ENCODE assay signal across 8 mouse cellular contexts in genomic region chr15:7226225-7226624, GRCm38 (mm10).
A peak's percentile ranks its signal among the peaks of the same experiment; 100 is the strongest.
DNase-seq lines count a peak whose midpoint lies in the region; ATAC-seq and TF ChIP-seq lines count a peak whose summit lies in the region.

No protein-coding gene starts in this region.

- H3K36me3 ChIP-seq in intestine, postnatal 0 days (ENCODE audit: control insufficient read depth, insufficient read depth): no peaks in the 10 kb centered on the region
- no peaks in the 10 kb centered on the region for H3K36me3 ChIP-seq in midbrain, embryonic 13.5 days
- H3K36me3 ChIP-seq in small intestine, adult 2 months (ENCODE audit: control insufficient read depth, insufficient read depth, low read length): no peaks in the 10 kb centered on the region

- ATAC-seq in intestine, postnatal 0 days: peak; percentile 83
- ATAC-seq in midbrain, embryonic 13.5 days: peak; percentile 94
- no peak for ATAC-seq in erythroid progenitor cell, adult 5-6 weeks (replicated peaks; ENCODE audit: low FRiP score, poor library complexity, severe bottlenecking)

- 0 out of 2 replicates have a peak, but pooled peaks cover 4% of the 10 kb centered on the region for H3K27me3 ChIP-seq in intestine, postnatal 0 days (replicated peaks; ENCODE audit: control insufficient read depth, insufficient read depth, low read length)
- H3K27me3 ChIP-seq in midbrain, embryonic 13.5 days: 0 out of 2 replicates have a peak, but pooled peaks cover 3% of the 10 kb centered on the region
- H3K27me3 ChIP-seq in small intestine, adult 2 months (ENCODE audit: control insufficient read depth, insufficient read depth, low read length): no peaks in the 10 kb centered on the region

- WGBS in intestine, postnatal 0 days: 4% methylated on average over 5 of the region's 5 CpGs
- 1% methylated on average over 5 of the region's 5 CpGs for WGBS in midbrain, embryonic 13.5 days
- WGBS in small intestine, adult 2 months: under 1% methylated on average over 5 of the region's 5 CpGs

- intact Hi-C loops in left cerebral cortex, postnatal 25 days (cut with DNase I): loop anchor here (1.0 to 2.0 kb wide), 5 partner anchors 92 to 386 kb away; no protein-coding TSS in a partner anchor

- no peak overlapping the region for H3K9ac ChIP-seq in intestine, postnatal 0 days (ENCODE audit: low read depth, low read length)
- H3K9ac ChIP-seq in midbrain, embryonic 13.5 days (replicated peaks): no peak overlapping the region

- H3K9me3 ChIP-seq in intestine, postnatal 0 days (ENCODE audit: control insufficient read depth): no peaks in the 10 kb centered on the region
- H3K9me3 ChIP-seq in midbrain, embryonic 13.5 days: no peaks in the 10 kb centered on the region

- H3K4me3 ChIP-seq in intestine, postnatal 0 days (ENCODE audit: low read depth, low read length): no peak overlapping the region
- H3K4me3 ChIP-seq in midbrain, embryonic 13.5 days (replicated peaks): no peak overlapping the region
- H3K4me3 ChIP-seq in small intestine, adult 2 months (ENCODE audit: low read depth, low read length): no peak overlapping the region

- TF ChIP-seq POLR2A in small intestine, adult 2 months (IDR thresholded peaks at IDR 0.05; ENCODE audit: low read depth, low read length): no peak

- no peaks in the 10 kb centered on the region for H3K4me1 ChIP-seq in intestine, postnatal 0 days (replicated peaks; ENCODE audit: control insufficient read depth, insufficient read depth, low read length)
- peaks cover 6% of the 10 kb centered on the region for H3K4me1 ChIP-seq in midbrain, embryonic 13.5 days (replicated peaks)
- H3K4me1 ChIP-seq in small intestine, adult 2 months (ENCODE audit: control insufficient read depth, insufficient read depth, insufficient read length, low read length): no peaks in the 10 kb centered on the region

- DNase-seq in adrenal gland, adult 18-20 months (ENCODE audit: low spot score in 2 of 2): peak; percentile 73 to 76
- peak; percentile 92 for DNase-seq in embryo, embryonic 10.5 days (ENCODE audit: low spot score)
- DNase-seq in gastrocnemius, postnatal 4 days (ENCODE audit: low spot score in 2 of 2): peak; percentile 59 to 79
- peak; percentile 78 to 83 for DNase-seq in left cerebral cortex, postnatal 25 days (ENCODE audit: low spot score in 2 of 2)

- TF ChIP-seq CTCF in intestine, postnatal 0 days (IDR thresholded peaks at IDR 0.05; ENCODE audit: low read depth): peak; percentile 100
- peak; percentile 98 for TF ChIP-seq CTCF in small intestine, adult 2 months (IDR thresholded peaks at IDR 0.05; ENCODE audit: extremely low read depth, insufficient read length, insufficient replicate concordance, low read depth, low read length)

- H3K27ac ChIP-seq in intestine, postnatal 0 days (ENCODE audit: low read depth, low read length): no peak overlapping the region
- H3K27ac ChIP-seq in midbrain, embryonic 13.5 days: no peak overlapping the region
- H3K27ac ChIP-seq in small intestine, adult 2 months (ENCODE audit: insufficient read depth, low read depth, low read length): no peak overlapping the region

- H3K4me2 ChIP-seq in intestine, postnatal 0 days (replicated peaks; ENCODE audit: low read depth): no peak overlapping the region
- H3K4me2 ChIP-seq in midbrain, embryonic 13.5 days (replicated peaks): no peak overlapping the region
